Mouse (Mus musculus) forebrain, embryonic 16.5 days (tissue): ENCODE data around the gene Add3. TPM values are rescaled to one million over a fixed set of nuclear protein-coding genes. Genes with fewer than 3 reads are reported as not detected.

ENCODE experiments used
- ATAC-seq: fragments of 200-750 bp; cut with Nextera tagmentation; 2 replicates; pipeline ENCODE4 v1.8.0; 2017; ENCODE audit warnings: mild to moderate bottlenecking, moderate library complexity
- H3K27ac ChIP-seq: fragments of 300-500 bp; sonication (generic); 2 replicates; pipeline ENCODE4 v1.5.1; 2014; ENCODE audit warnings: low read length, control low read depth
- H3K27me3 ChIP-seq: fragments of 300-500 bp; sonication (generic); replicated peaks from 2 replicates; pipeline ENCODE4 v1.6.1; 2014; ENCODE audit warnings: low read length; ENCODE audit not compliant: control insufficient read depth, insufficient read depth
- H3K36me3 ChIP-seq: fragments of 300-500 bp; sonication (generic); 2 replicates; pipeline ENCODE4 v1.6.1; 2014; ENCODE audit not compliant: control insufficient read depth, insufficient read depth
- H3K4me1 ChIP-seq: fragments of 300-500 bp; sonication (generic); replicated peaks from 2 replicates; pipeline ENCODE4 v1.6.1; 2014; ENCODE audit warnings: low read length; ENCODE audit not compliant: control insufficient read depth, insufficient read depth
- H3K4me2 ChIP-seq: fragments of 300-500 bp; sonication (generic); 2 replicates; pipeline ENCODE4 v1.6.1; 2014; ENCODE audit warnings: mild to moderate bottlenecking, low read length, control low read depth
- H3K4me3 ChIP-seq: fragments of 300-500 bp; sonication (generic); replicated peaks from 2 replicates; pipeline ENCODE4 v1.5.1; 2014; ENCODE audit warnings: mild to moderate bottlenecking, low read length, control low read depth
- H3K9ac ChIP-seq: fragments of 300-500 bp; sonication (generic); replicated peaks from 2 replicates; pipeline ENCODE4 v1.6.1; 2014; ENCODE audit warnings: low read depth, low read length, control low read depth
- H3K9me3 ChIP-seq: fragments of 300-500 bp; sonication (generic); 2 replicates; pipeline ENCODE4 v1.6.1; 2016; ENCODE audit warnings: low read length; ENCODE audit not compliant: control insufficient read depth
- WGBS: fragments of 180-500 bp; shearing (Covaris S2); extraction: QIAGEN DNeasy Blood & Tissue Kit; methylation state at CpG from one replicate; pipeline ENCODE4 v1.1.7; 2014; 5-methylcytosine and 5-hydroxymethylcytosine counted together
- polyA plus RNA-seq: library from polyadenylated mRNA; unstranded; fragments of >200 nt; fragmentation: Nextera tagmentation; extraction: Ambion mirVana; gene quantifications from 2 replicates; pipeline ENCODE4 v1.2.1, GENCODE M21; 2015

The Add3 gene
- polyA plus RNA-seq, 1 experiment from 2014 or later: 30.6 TPM

GRCm38 (mm10) chr19:53174034-53174433, 33.8 kb downstream of the Add3 start:
- Histone ChIP-seq H3K4me3 (no peak overlapping the region), H3K4me2 (no peak overlapping the region), H3K4me1 (no peaks in the 10 kb centered on the region), H3K9me3 (no peaks in the 10 kb centered on the region), H3K27me3 (no peaks in the 10 kb centered on the region), H3K36me3 (no peaks in the 10 kb centered on the region), H3K9ac (no peak overlapping the region), H3K27ac (no peak overlapping the region)
- WGBS: 90% methylated on average over 2 of the region's 2 CpGs
- no peak for ATAC-seq

- no peak overlapping the region for H3K27ac ChIP-seq
- no peak for ATAC-seq
- H3K9me3 ChIP-seq: no peaks in the 10 kb centered on the region
- no peak overlapping the region for H3K4me3 ChIP-seq
- no peaks in the 10 kb centered on the region for H3K27me3 ChIP-seq
- H3K4me1 ChIP-seq: no peaks in the 10 kb centered on the region
- no peak overlapping the region for H3K9ac ChIP-seq
- no peaks in the 10 kb centered on the region for H3K36me3 ChIP-seq
- WGBS: 74% methylated on average over 5 of the region's 5 CpGs
- H3K4me2 ChIP-seq: no peak overlapping the region
Measured at GRCm38 (mm10) chr19:53175550-53175949, 35.3 kb downstream of the Add3 start.

GRCm38 (mm10) chr19:53176518-53176917, 36.3 kb downstream of the Add3 start:
- H3K9ac ChIP-seq: no peak overlapping the region
- H3K4me2 ChIP-seq: no peak overlapping the region
- no peaks in the 10 kb centered on the region for H3K27me3 ChIP-seq
- H3K9me3 ChIP-seq: no peaks in the 10 kb centered on the region
- H3K27ac ChIP-seq: no peak overlapping the region
- no peaks in the 10 kb centered on the region for H3K36me3 ChIP-seq
- no peak for ATAC-seq
- whole genome bisulfite sequencing: 88% methylated on average over 4 of the region's 4 CpGs
- H3K4me1 ChIP-seq: peaks cover 4% of the 10 kb centered on the region; the same call in 1 of the 2 replicates
- H3K4me3 ChIP-seq: no peak overlapping the region

GRCm38 (mm10) chr19:53178611-53179528, 38.6 kb downstream of the Add3 start:
- no peak for ATAC-seq
- Histone ChIP-seq H3K4me3 (no peak overlapping the region), H3K4me2 (no peak overlapping the region), H3K4me1 (peaks cover 6% of the 10 kb centered on the region; the same call in 1 of the 2 replicates), H3K9ac (no peak overlapping the region), H3K36me3 (no peaks in the 10 kb centered on the region), H3K27me3 (no peaks in the 10 kb centered on the region), H3K9me3 (no peaks in the 10 kb centered on the region), H3K27ac (no peak overlapping the region)
- 94% methylated on average over 20 of the region's 20 CpGs for WGBS

GRCm38 (mm10) chr19:53180168-53180803, 40.0 kb downstream of the Add3 start:
- H3K27me3 ChIP-seq: no peaks in the 10 kb centered on the region
- no peak overlapping the region for H3K27ac ChIP-seq
- no peak overlapping the region for H3K4me3 ChIP-seq
- H3K9ac ChIP-seq: no peak overlapping the region
- 76% methylated on average over 12 of the region's 12 CpGs for WGBS
- H3K9me3 ChIP-seq: no peaks in the 10 kb centered on the region
- peaks cover 8% of the 10 kb centered on the region; the same call in 1 of the 2 replicates for H3K4me1 ChIP-seq
- no peak overlapping the region for H3K4me2 ChIP-seq
- no peak for ATAC-seq
- H3K36me3 ChIP-seq: no peaks in the 10 kb centered on the region

- ATAC-seq: peak; percentile 36; the same call in 1 of the 2 replicates
Measured at GRCm38 (mm10) chr19:53181003-53181861, 41.0 kb downstream of the Add3 start.

GRCm38 (mm10) chr19:53183620-53184019, 43.4 kb downstream of the Add3 start:
- 73% methylated on average over 9 of the region's 9 CpGs for WGBS
- Histone ChIP-seq H3K4me3 (no peak overlapping the region), H3K4me2 (no peak overlapping the region), H3K9me3 (no peaks in the 10 kb centered on the region), H3K27ac (no peak overlapping the region), H3K36me3 (no peaks in the 10 kb centered on the region), H3K9ac (no peak overlapping the region), H3K27me3 (no peaks in the 10 kb centered on the region), H3K4me1 (peaks cover 8% of the 10 kb centered on the region; the same call in 1 of the 2 replicates)
- ATAC-seq: no peak

More at GRCm38 (mm10) chr19:53181003-53181861, 41.0 kb downstream of the Add3 start:
- Histone ChIP-seq H3K4me3 (no peak overlapping the region), H3K4me2 (no peak overlapping the region), H3K36me3 (no peaks in the 10 kb centered on the region), H3K9me3 (no peaks in the 10 kb centered on the region), H3K27ac (no peak overlapping the region), H3K9ac (no peak overlapping the region), H3K27me3 (no peaks in the 10 kb centered on the region), H3K4me1 (peaks cover 8% of the 10 kb centered on the region; the same call in 1 of the 2 replicates)
- 75% methylated on average over 19 of the region's 19 CpGs for WGBS

GRCm38 (mm10) chr19:53184216-53184615, 44.0 kb downstream of the Add3 start:
- no peak overlapping the region for H3K9ac ChIP-seq
- H3K4me2 ChIP-seq: no peak overlapping the region
- H3K27ac ChIP-seq: no peak overlapping the region
- no peaks in the 10 kb centered on the region for H3K36me3 ChIP-seq
- 66% methylated on average over 10 of the region's 10 CpGs for WGBS
- ATAC-seq: no peak
- no peaks in the 10 kb centered on the region for H3K9me3 ChIP-seq
- H3K27me3 ChIP-seq: no peaks in the 10 kb centered on the region
- H3K4me3 ChIP-seq: no peak overlapping the region
- H3K4me1 ChIP-seq: peaks cover 8% of the 10 kb centered on the region; the same call in 1 of the 2 replicates
